Mouse (Mus musculus): ENCODE data around the gene Ngf.

DNA sequence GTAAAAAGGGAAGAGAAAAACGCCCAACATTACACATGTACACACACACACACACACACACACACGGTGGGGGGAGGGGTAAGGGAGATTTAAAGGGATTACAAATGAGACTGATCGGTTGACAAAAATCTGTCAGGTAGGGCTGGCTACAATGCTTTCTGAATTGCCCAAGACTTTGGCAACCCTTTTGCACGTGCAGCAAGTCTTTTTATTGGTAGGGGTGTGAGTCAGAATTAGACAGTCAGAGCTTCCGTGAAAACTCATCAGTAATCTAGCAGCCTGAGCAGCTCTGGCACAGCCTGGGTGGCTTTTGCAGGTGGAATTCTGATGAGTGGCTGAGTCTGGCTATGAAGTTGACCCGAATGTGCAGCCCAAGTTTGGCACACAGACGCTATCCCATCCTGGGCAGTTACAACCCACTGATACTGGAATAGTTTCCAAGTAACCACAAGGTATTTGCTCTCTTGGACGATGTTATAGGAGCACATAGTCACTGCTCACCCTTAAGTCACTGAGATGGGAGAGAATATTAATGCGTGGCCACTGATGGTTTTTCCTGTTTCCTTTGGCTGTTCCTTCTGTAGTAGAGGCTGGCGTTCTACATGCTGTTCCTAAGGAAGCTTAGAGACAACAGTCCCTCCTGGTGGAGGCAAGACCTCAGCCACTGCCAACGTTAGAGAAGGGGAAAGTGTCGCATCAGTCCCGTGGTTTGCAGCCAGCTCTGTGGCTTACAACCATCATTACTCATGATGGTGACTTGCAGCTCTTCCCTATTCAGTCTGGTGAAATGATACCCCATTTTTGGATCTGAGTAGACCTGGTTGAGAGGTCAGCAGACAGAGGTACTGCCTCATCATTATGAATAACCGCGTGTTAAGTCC lies 4.8 kb downstream of the Ngf start:
- TF ChIP-seq POLR2A (IDR thresholded peaks at IDR 0.05; ENCODE audit: control insufficient read depth, extremely low read depth, insufficient read depth, low read length, poor library complexity) (no peak), CTCF (IDR thresholded peaks at IDR 0.05; ENCODE audit: borderline replicate concordance, control insufficient read depth, extremely low read depth, insufficient read depth, low read length, poor library complexity) (no peak)
